Mouse (Mus musculus): ENCODE data around the gene Rps29. TPM values are rescaled to one million over a fixed set of nuclear protein-coding genes. Genes with fewer than 3 reads are reported as not detected.
A peak's percentile ranks its signal among the peaks of the same experiment; 100 is the strongest.
"Not testable (repeated sequence)": the region's sequence is repeated elsewhere in the genome, so short reads cannot be mapped to it uniquely, and the experiment has no call there.

The Rps29 gene
- polyA plus RNA-seq (2014; fragmentation: Nextera tagmentation; extraction: Ambion mirVana) = 1,041 and 1,286 TPM in 2 replicates

GRCm38 (mm10) chr12:69158765-69159577, at the start of gene Rps29:
TSS of gene Rps29 (minus strand) at chr12:69159186.
- WGBS = under 1% methylated on average over 57 of the region's 68 CpGs
- Histone ChIP-seq H3K4me3 (replicated peaks; ENCODE audit: low read length) (peak within 1 kb of the TSS; percentile 86), H3K9ac (peak within 1 kb of the TSS; percentile 85), H3K27ac (peak within 1 kb of the TSS; percentile 97), H3K4me2 (replicated peaks) (peak within 1 kb of the TSS; percentile 75), H3K36me3 (replicated peaks; ENCODE audit: control insufficient read depth, insufficient read depth) (peaks cover 26% of the 10 kb centered on the region)
- DNase-seq (ENCODE audit: low spot score) = peak; percentile 100
- not testable (repeated sequence) for H3K4me1 ChIP-seq (replicated peaks; ENCODE audit: control insufficient read depth, insufficient read depth, low read length); H3K9me3 ChIP-seq (ENCODE audit: control insufficient read depth, low read length); H3K27me3 ChIP-seq (ENCODE audit: control insufficient read depth, insufficient read depth, low read length)
- peak; percentile 99 for ATAC-seq (ENCODE audit: low FRiP score)

GRCm38 (mm10) chr12:69208520-69208919, 49.5 kb upstream of the Rps29 start:
- no peak overlapping the region for H3K27ac ChIP-seq
- H3K36me3 ChIP-seq (replicated peaks; ENCODE audit: control insufficient read depth, insufficient read depth) = no peaks in the 10 kb centered on the region
- no peak overlapping the region for H3K9ac ChIP-seq
- no peak overlapping the region for H3K4me3 ChIP-seq (replicated peaks; ENCODE audit: low read length)
- no peaks in the 10 kb centered on the region for H3K27me3 ChIP-seq (ENCODE audit: control insufficient read depth, insufficient read depth, low read length)
- ATAC-seq (ENCODE audit: low FRiP score) = no peak
- WGBS = 97% methylated on average over 2 of the region's 2 CpGs
- H3K9me3 ChIP-seq (ENCODE audit: control insufficient read depth, low read length) = no peaks in the 10 kb centered on the region
- DNase-seq (ENCODE audit: low spot score) = no peak
- no peaks in the 10 kb centered on the region for H3K4me1 ChIP-seq (replicated peaks; ENCODE audit: control insufficient read depth, insufficient read depth, low read length)
- no peak overlapping the region for H3K4me2 ChIP-seq (replicated peaks)

GRCm38 (mm10) chr12:69207926-69208325, 48.9 kb upstream of the Rps29 start:
- 96% methylated on average over 7 of the region's 7 CpGs for WGBS
- DNase-seq (ENCODE audit: low spot score) (no peak), ATAC-seq (ENCODE audit: low FRiP score) (no peak)
- Histone ChIP-seq H3K27me3 (ENCODE audit: control insufficient read depth, insufficient read depth, low read length) (no peaks in the 10 kb centered on the region), H3K4me3 (replicated peaks; ENCODE audit: low read length) (no peak overlapping the region), H3K9ac (no peak overlapping the region), H3K27ac (no peak overlapping the region), H3K4me1 (replicated peaks; ENCODE audit: control insufficient read depth, insufficient read depth, low read length) (no peaks in the 10 kb centered on the region), H3K36me3 (replicated peaks; ENCODE audit: control insufficient read depth, insufficient read depth) (no peaks in the 10 kb centered on the region), H3K4me2 (replicated peaks) (no peak overlapping the region), H3K9me3 (ENCODE audit: control insufficient read depth, low read length) (no peaks in the 10 kb centered on the region)

- no peak overlapping the region for H3K4me2 ChIP-seq (replicated peaks)
- ATAC-seq (ENCODE audit: low FRiP score) = no peak
- no peaks in the 10 kb centered on the region for H3K9me3 ChIP-seq (ENCODE audit: control insufficient read depth, low read length)
- DNase-seq (ENCODE audit: low spot score) = no peak
- H3K27ac ChIP-seq = no peak overlapping the region
- no peak overlapping the region for H3K4me3 ChIP-seq (replicated peaks; ENCODE audit: low read length)
- no peak overlapping the region for H3K9ac ChIP-seq
- H3K36me3 ChIP-seq (replicated peaks; ENCODE audit: control insufficient read depth, insufficient read depth) = no peaks in the 10 kb centered on the region
- H3K4me1 ChIP-seq (replicated peaks; ENCODE audit: control insufficient read depth, insufficient read depth, low read length) = no peaks in the 10 kb centered on the region
- H3K27me3 ChIP-seq (ENCODE audit: control insufficient read depth, insufficient read depth, low read length) = no peaks in the 10 kb centered on the region
- 97% methylated on average over 8 of the region's 8 CpGs for WGBS
Observed at GRCm38 (mm10) chr12:69207396-69207795, 48.4 kb upstream of the Rps29 start.

- H3K4me1 ChIP-seq (replicated peaks; ENCODE audit: control insufficient read depth, insufficient read depth, low read length) = peaks cover 3% of the 10 kb centered on the region
- H3K9me3 ChIP-seq (ENCODE audit: control insufficient read depth, low read length) = no peaks in the 10 kb centered on the region
- peaks cover 8% of the 10 kb centered on the region for H3K36me3 ChIP-seq (replicated peaks; ENCODE audit: control insufficient read depth, insufficient read depth)
- WGBS = 57% methylated on average over 16 of the region's 16 CpGs
- DNase-seq (ENCODE audit: low spot score) (peak; percentile 58), ATAC-seq (ENCODE audit: low FRiP score) (peak; percentile 53; the same call in 1 of the 2 replicates)
- H3K27ac ChIP-seq = no peak within 1 kb of the TSS
- 0 out of 2 replicates have a peak within 1 kb of the TSS, but pooled peaks have one; percentile 3 for H3K4me2 ChIP-seq (replicated peaks)
- no peak within 1 kb of the TSS for H3K4me3 ChIP-seq (replicated peaks; ENCODE audit: low read length)
- H3K27me3 ChIP-seq (ENCODE audit: control insufficient read depth, insufficient read depth, low read length) = no peaks in the 10 kb centered on the region
- H3K9ac ChIP-seq = no peak within 1 kb of the TSS
Observed at GRCm38 (mm10) chr12:69204052-69204833, 45.3 kb upstream of the Rps29 start, which contains the start of gene Gm49384. TSS of gene Gm49384 (minus strand) at chr12:69204267.

- H3K4me1 ChIP-seq (replicated peaks; ENCODE audit: control insufficient read depth, insufficient read depth, low read length) = peaks cover 22% of the 10 kb centered on the region
- no peak overlapping the region for H3K27ac ChIP-seq
- peaks cover 8% of the 10 kb centered on the region for H3K36me3 ChIP-seq (replicated peaks; ENCODE audit: control insufficient read depth, insufficient read depth)
- H3K9ac ChIP-seq = no peak overlapping the region
- peak overlapping the region; percentile 94 for H3K4me2 ChIP-seq (replicated peaks)
- no peaks in the 10 kb centered on the region for H3K9me3 ChIP-seq (ENCODE audit: control insufficient read depth, low read length)
- H3K4me3 ChIP-seq (replicated peaks; ENCODE audit: low read length) = no peak overlapping the region
- H3K27me3 ChIP-seq (ENCODE audit: control insufficient read depth, insufficient read depth, low read length) = no peaks in the 10 kb centered on the region
- ATAC-seq (ENCODE audit: low FRiP score) (no peak), DNase-seq (ENCODE audit: low spot score) (no peak)
Observed at GRCm38 (mm10) chr12:69198985-69199384, 40.0 kb upstream of the Rps29 start.

GRCm38 (mm10) chr12:69198164-69198535, 39.2 kb upstream of the Rps29 start, which contains the start of gene Dnaaf2:
TSS of gene Dnaaf2 (minus strand) at chr12:69198429.
- Histone ChIP-seq H3K4me2 (replicated peaks) (peak within 1 kb of the TSS; percentile 94), H3K36me3 (replicated peaks; ENCODE audit: control insufficient read depth, insufficient read depth) (peaks cover 8% of the 10 kb centered on the region), H3K27ac (peak within 1 kb of the TSS; percentile 95), H3K4me1 (replicated peaks; ENCODE audit: control insufficient read depth, insufficient read depth, low read length) (peaks cover 22% of the 10 kb centered on the region), H3K9me3 (ENCODE audit: control insufficient read depth, low read length) (no peaks in the 10 kb centered on the region), H3K27me3 (ENCODE audit: control insufficient read depth, insufficient read depth, low read length) (no peaks in the 10 kb centered on the region), H3K4me3 (replicated peaks; ENCODE audit: low read length) (peak within 1 kb of the TSS; percentile 98), H3K9ac (peak within 1 kb of the TSS; percentile 92)
- under 1% methylated on average over 18 of the region's 18 CpGs for WGBS
- DNase-seq (ENCODE audit: low spot score) (peak; percentile 75), ATAC-seq (ENCODE audit: low FRiP score) (peak; percentile 51)

- H3K9ac ChIP-seq = peak overlapping the region; percentile 92
- WGBS = under 1% methylated on average over 94 of the region's 94 CpGs
- H3K9me3 ChIP-seq (ENCODE audit: control insufficient read depth, low read length) = no peaks in the 10 kb centered on the region
- peak overlapping the region; percentile 94 for H3K4me2 ChIP-seq (replicated peaks)
- no peaks in the 10 kb centered on the region for H3K27me3 ChIP-seq (ENCODE audit: control insufficient read depth, insufficient read depth, low read length)
- peaks cover 10% of the 10 kb centered on the region for H3K36me3 ChIP-seq (replicated peaks; ENCODE audit: control insufficient read depth, insufficient read depth)
- ATAC-seq (ENCODE audit: low FRiP score) (peak; percentile 77), DNase-seq (ENCODE audit: low spot score) (no peak)
- H3K4me1 ChIP-seq (replicated peaks; ENCODE audit: control insufficient read depth, insufficient read depth, low read length) = peaks cover 22% of the 10 kb centered on the region
- H3K4me3 ChIP-seq (replicated peaks; ENCODE audit: low read length) = peak overlapping the region; percentile 98
- peak overlapping the region; percentile 95 for H3K27ac ChIP-seq
Observed at GRCm38 (mm10) chr12:69197378-69198163, 38.6 kb upstream of the Rps29 start.

All from hindbrain, embryonic 14.5 days (tissue).